Mouse (Mus musculus): Measurements from ENCODE around the gene Cops8. TPM values are rescaled to one million over a fixed set of nuclear protein-coding genes. Genes with fewer than 3 reads are reported as not detected.
A peak's percentile ranks its signal among the peaks of the same experiment; 100 is the strongest.

Cops8 gene
- polyA plus RNA-seq, 1 experiment, result 58.0 TPM

DNA sequence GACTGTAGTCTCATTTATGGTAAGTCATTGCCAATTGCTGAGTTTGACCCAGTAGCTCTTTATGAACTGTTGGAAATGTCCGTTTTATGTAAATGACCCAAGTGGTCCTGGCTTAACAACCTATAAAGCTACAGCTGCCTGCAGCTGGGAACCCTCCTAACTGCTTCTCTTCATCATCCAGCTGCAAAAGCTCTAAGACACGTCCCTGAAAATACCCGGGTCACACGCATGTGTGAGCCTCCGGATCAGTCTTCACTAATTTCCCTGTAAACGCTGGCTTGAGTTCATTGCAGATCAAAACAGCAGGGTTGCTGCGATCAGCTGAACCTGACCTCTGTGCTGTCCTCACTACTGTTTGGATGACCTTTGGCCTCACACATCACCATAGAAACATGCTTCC is 35.6 kb downstream of the Cops8 start:
- Histone ChIP-seq H3K4me3 (replicated peaks; ENCODE audit: extremely low read depth, low read depth, low read length) (no peak overlapping the region), H3K4me1 (ENCODE audit: control insufficient read depth, insufficient read depth, low read length) (no peaks in the 10 kb centered on the region)
- 50% methylated on average over 7 of the region's 7 CpGs for WGBS
- TF ChIP-seq POLR2A (IDR thresholded peaks at IDR 0.05; ENCODE audit: borderline replicate concordance, extremely low read depth, low read depth, low read length), result no peak
- TF ChIP-seq CTCF (IDR thresholded peaks at IDR 0.05; ENCODE audit: insufficient read depth, low read length), result no peak
- peak; percentile 17 for DNase-seq

DNA sequence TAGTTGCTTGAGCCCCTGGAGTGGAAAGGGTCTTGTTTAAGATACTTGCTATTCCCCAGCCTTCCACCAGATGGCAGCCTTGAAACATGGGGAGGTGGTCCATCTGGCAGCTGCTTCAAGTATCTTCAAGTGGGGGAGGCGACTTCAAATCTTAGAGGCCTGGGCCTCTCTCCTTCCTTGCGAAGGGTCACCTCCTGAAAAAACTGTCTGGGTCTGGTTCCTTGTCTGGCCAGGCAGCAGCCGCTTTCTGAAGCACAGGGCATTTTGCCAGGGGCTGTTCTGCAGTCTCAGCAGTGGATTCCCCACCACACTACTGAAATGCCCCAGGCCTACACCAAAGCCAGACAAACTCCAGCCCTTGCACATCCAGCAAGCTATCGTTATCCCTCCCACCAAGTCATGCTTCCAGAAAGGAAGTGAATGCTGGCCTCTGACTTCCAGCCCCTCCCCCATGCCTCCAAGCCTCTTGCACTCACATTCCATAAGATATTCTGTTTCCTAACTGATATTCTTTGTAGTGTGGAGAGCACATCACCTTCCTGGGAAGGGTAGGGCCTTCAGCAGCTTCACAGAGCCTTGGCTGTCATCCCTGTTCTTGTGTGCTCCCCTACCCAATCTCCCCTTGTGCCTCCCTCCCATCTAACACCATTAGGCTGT is 48.1 kb downstream of the Cops8 start:
- peak; percentile 64 for DNase-seq
- 9% methylated on average over 4 of the region's 4 CpGs for WGBS
- Histone ChIP-seq H3K4me1 (ENCODE audit: control insufficient read depth, insufficient read depth, low read length) (0 out of 2 replicates have a peak, but pooled peaks cover 6% of the 10 kb centered on the region), H3K4me3 (replicated peaks; ENCODE audit: extremely low read depth, low read depth, low read length) (no peak overlapping the region)
- peak; percentile 86 for TF ChIP-seq CTCF (IDR thresholded peaks at IDR 0.05; ENCODE audit: insufficient read depth, low read length)
- TF ChIP-seq POLR2A (IDR thresholded peaks at IDR 0.05; ENCODE audit: borderline replicate concordance, extremely low read depth, low read depth, low read length), result no peak

DNA sequence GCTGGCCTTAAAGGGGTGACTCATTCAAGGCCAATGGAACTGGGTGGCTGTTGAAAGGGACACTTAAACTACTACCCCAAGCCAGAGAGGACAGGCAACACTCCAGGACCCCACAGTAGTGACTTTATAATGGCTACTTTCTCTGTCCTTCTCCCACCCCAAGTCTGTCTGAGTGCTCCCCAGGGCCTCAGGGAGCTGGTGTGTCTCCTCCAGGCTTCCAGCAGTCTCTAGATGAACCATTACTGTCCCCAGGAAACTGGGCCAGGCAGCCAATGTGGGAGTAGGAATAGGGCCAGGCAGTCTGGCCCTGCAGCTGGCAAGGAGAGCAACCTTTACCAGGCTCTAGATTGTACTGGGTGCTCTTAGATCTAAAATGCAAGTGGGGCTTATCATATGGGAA is 49.0 kb downstream of the Cops8 start:
- DNase-seq, result no peak
- H3K4me3 ChIP-seq (replicated peaks; ENCODE audit: extremely low read depth, low read depth, low read length), result no peak overlapping the region
- 0 out of 2 replicates have a peak, but pooled peaks cover 6% of the 10 kb centered on the region for H3K4me1 ChIP-seq (ENCODE audit: control insufficient read depth, insufficient read depth, low read length)
- TF ChIP-seq POLR2A (IDR thresholded peaks at IDR 0.05; ENCODE audit: borderline replicate concordance, extremely low read depth, low read depth, low read length) (no peak), CTCF (IDR thresholded peaks at IDR 0.05; ENCODE audit: insufficient read depth, low read length) (no peak)

DNA sequence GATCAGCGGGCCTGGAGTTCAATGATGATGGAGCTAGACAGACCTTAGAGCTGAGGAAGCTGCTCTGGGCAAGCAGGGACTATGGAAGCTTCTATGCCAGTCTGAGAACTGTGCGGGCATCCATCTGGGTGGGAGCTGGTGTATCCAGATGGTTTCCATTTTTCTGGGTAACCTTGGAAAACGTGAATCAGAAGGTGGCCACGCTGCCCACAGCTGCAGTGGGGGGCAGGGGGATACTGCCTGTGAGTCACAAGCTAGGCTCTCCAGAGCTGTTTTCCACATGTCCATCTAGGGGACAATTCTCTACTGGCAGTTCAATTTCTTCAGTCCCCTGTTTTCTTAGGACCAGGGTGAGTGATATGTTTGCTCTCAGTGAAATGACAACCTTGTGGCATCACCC is 49.8 kb downstream of the Cops8 start:
- Histone ChIP-seq H3K4me1 (ENCODE audit: control insufficient read depth, insufficient read depth, low read length) (0 out of 2 replicates have a peak, but pooled peaks cover 6% of the 10 kb centered on the region), H3K4me3 (replicated peaks; ENCODE audit: extremely low read depth, low read depth, low read length) (no peak overlapping the region)
- WGBS, result 81% methylated on average over 4 of the region's 4 CpGs
- TF ChIP-seq POLR2A (IDR thresholded peaks at IDR 0.05; ENCODE audit: borderline replicate concordance, extremely low read depth, low read depth, low read length) (no peak), CTCF (IDR thresholded peaks at IDR 0.05; ENCODE audit: insufficient read depth, low read length) (no peak)
- DNase-seq, result no peak

DNA sequence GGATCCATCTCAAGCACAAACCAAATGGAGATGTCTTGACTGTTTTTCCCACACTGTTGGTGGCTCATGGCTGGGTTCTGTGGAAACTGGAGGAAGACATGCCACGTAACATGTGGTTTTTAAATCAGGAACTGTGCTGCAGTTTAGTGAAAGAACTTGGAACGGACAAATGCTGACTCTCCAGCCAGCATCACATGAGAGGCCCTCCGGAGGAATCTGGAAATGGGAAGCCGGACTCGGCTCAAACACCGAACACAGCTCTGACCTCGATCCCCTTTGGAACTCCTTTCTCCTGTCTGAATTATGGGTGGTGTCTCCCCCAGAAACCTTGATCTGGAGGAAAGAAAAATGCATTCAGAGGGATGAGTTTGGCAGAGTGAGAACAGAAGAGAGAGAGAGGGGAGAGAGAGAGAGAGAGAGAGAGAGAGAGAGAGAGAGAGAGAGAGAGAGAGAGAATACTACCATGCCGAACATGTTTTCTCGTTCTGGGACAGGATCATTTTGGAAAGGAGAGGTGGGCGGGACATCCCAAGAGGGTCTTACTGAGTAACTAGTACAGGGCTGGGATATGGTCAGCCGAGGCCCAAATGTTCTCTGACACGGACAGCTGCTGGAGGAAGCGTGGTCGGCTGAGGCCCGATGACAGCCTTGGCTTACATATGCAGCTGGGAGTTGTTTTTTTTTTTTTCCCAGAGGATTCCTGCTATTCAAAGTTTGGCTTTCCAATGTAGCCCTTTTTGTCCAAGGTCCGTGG is 53.9 kb downstream of the Cops8 start:
- Histone ChIP-seq H3K4me1 (ENCODE audit: control insufficient read depth, insufficient read depth, low read length) (no peaks in the 10 kb centered on the region), H3K4me3 (replicated peaks; ENCODE audit: extremely low read depth, low read depth, low read length) (no peak overlapping the region)
- DNase-seq, result no peak
- 65% methylated on average over 16 of the region's 16 CpGs for WGBS
- no peak for TF ChIP-seq POLR2A (IDR thresholded peaks at IDR 0.05; ENCODE audit: borderline replicate concordance, extremely low read depth, low read depth, low read length)
- no peak for TF ChIP-seq CTCF (IDR thresholded peaks at IDR 0.05; ENCODE audit: insufficient read depth, low read length)

DNA sequence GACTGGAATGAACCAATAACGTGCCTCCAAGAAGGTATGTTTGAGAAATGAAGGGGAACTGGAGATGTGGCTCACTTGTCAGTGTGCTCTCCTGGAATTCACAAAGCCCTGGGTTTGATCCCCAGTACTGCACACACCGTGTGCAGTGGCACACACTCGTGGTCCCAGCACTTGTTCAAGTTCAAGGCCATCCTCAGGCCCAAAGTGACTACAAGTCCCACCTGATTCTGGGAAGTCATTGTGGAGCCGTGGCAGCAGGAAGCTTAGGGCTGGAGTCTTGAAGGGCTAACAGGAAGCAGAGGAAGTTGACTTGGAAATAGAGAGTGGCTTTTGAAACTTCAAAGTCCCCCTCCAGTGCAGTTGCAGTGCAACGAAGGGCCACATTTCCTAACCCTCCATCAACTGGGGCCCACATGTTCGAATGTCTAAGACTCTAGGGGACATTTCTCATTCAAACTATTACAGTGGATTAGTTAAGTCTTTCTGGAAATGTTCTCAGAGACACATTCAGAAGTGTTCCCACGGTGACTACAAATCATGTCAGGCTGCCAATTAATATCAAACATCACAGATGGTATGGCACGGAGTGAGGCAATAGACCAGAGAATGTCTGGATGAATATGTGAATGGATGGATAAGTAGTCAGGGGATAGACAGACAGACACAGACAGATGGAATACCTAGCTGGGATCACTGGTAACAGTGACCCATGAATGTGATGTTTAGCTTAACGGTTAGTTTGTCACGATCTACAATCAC is 54.7 kb downstream of the Cops8 start:
- Histone ChIP-seq H3K4me1 (ENCODE audit: control insufficient read depth, insufficient read depth, low read length) (no peaks in the 10 kb centered on the region), H3K4me3 (replicated peaks; ENCODE audit: extremely low read depth, low read depth, low read length) (no peak overlapping the region)
- TF ChIP-seq POLR2A (IDR thresholded peaks at IDR 0.05; ENCODE audit: borderline replicate concordance, extremely low read depth, low read depth, low read length), result no peak
- TF ChIP-seq CTCF (IDR thresholded peaks at IDR 0.05; ENCODE audit: insufficient read depth, low read length), result no peak
- DNase-seq, result no peak
- WGBS, result 61% methylated on average over 10 of the region's 10 CpGs

DNA sequence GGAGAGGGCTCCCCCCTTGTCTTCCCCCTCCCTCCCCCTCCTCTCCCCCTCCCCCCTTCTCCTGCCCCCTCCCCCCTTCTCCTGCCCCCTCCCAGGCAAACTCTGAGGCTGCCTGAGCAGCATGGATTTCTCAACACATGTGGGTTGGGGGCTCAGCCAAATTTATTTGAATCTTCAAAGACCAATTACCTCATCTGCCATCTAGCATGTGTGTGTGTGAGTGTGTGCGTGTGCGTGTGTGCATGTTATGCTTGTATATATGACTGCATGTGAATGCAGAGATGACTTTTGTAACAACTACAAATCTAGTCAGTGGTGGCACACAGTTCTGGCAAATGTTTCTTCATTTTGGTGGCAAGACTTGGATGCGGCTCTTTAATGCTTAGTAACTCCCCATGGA is 55.8 kb downstream of the Cops8 start:
- 91% methylated on average over 3 of the region's 3 CpGs for WGBS
- no peak overlapping the region for H3K4me3 ChIP-seq (replicated peaks; ENCODE audit: extremely low read depth, low read depth, low read length)
- no peak for TF ChIP-seq POLR2A (IDR thresholded peaks at IDR 0.05; ENCODE audit: borderline replicate concordance, extremely low read depth, low read depth, low read length)
- no peak for TF ChIP-seq CTCF (IDR thresholded peaks at IDR 0.05; ENCODE audit: insufficient read depth, low read length)

DNA sequence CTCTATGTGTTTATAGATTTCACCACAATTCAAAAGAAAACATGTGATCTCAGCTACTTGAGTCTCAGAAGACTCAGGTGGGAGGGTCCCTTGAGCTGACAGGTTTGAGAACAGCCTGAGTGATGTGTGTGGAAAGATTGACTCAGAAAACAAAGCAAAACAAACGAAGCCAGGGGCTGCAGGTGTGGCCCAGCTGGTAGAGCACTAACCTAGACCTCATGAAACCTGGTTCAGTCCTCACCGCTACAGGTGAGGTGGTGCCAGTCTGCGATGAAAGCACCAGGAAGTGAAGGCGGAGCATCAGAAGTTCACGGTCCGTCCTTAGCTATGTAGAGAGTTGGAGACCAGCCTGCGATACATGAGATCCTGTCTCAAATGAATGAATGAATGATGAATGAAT is 57.4 kb downstream of the Cops8 start:
- H3K4me1 ChIP-seq (ENCODE audit: control insufficient read depth, insufficient read depth, low read length), result no peaks in the 10 kb centered on the region
- DNase-seq, result no peak
- WGBS, result 79% methylated on average over 7 of the region's 7 CpGs
- H3K4me3 ChIP-seq (replicated peaks; ENCODE audit: extremely low read depth, low read depth, low read length), result no peak overlapping the region
- no peak for TF ChIP-seq POLR2A (IDR thresholded peaks at IDR 0.05; ENCODE audit: borderline replicate concordance, extremely low read depth, low read depth, low read length)
- no peak for TF ChIP-seq CTCF (IDR thresholded peaks at IDR 0.05; ENCODE audit: insufficient read depth, low read length)

More for the DNA sequence above, 55.8 kb downstream of the Cops8 start:
- H3K4me1 ChIP-seq (ENCODE audit: control insufficient read depth, insufficient read depth, low read length), result no peaks in the 10 kb centered on the region
- DNase-seq, result no peak

DNA sequence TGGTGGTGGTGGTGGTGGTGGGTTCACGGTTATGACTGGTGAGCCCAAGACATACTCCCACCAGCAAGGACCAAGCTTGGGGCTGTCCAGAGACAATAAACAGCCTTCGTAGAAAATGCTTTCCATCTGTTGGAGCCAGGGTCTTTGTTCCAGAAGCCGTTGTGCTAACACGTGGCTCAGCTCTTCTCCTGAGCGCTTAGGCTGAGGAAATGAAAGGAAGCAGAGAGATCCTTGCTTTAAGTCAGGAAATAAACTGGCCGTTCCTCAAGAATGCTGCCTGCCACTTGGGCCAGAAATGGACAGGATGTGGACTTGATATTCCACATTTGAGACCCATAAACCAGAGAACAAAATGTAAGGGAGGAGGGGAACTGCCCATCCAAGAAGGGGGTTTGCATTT is 59.7 kb downstream of the Cops8 start:
- DNase-seq, result no peak
- Histone ChIP-seq H3K4me3 (replicated peaks; ENCODE audit: extremely low read depth, low read depth, low read length) (no peak overlapping the region), H3K4me1 (ENCODE audit: control insufficient read depth, insufficient read depth, low read length) (no peaks in the 10 kb centered on the region)
- 30% methylated on average over 6 of the region's 6 CpGs for WGBS
- TF ChIP-seq CTCF (IDR thresholded peaks at IDR 0.05; ENCODE audit: insufficient read depth, low read length) (no peak), POLR2A (IDR thresholded peaks at IDR 0.05; ENCODE audit: borderline replicate concordance, extremely low read depth, low read depth, low read length) (no peak)

Other genes starting within 250 kb of the Cops8 start
- gene Col6a3, start 241.0 kb downstream of the Cops8 start, polyA plus RNA-seq (2012; rRNA removed), result 49.7 and 71.8 TPM in 2 replicates

Data from lung, adult 2 months (tissue).